Mouse (Mus musculus) midbrain, postnatal 0 days (tissue): Measurements from ENCODE around the gene Mga. TPM values are rescaled to one million over a fixed set of nuclear protein-coding genes. Genes with fewer than 3 reads are reported as not detected.

Source experiments
- ATAC-seq: fragments of 200-750 bp; cut with Nextera tagmentation; 2 replicates; pipeline ENCODE4 v1.8.0; 2017; ENCODE audit warnings: moderate number of reproducible peaks, mild to moderate bottlenecking, moderate TSS enrichment, moderate library complexity; ENCODE audit not compliant: low FRiP score
- DNase-seq: peaks from one replicate; pipeline ENCODE4 v3.0.0-alpha.2; 2015; ENCODE audit warnings: low spot score
- H3K27ac ChIP-seq: fragments of 300-500 bp; sonication (generic); 2 replicates; pipeline ENCODE4 v1.5.1; 2014; ENCODE audit warnings: low read depth, mild to moderate bottlenecking, low read length, mixed read lengths
- H3K27me3 ChIP-seq: fragments of 300-500 bp; sonication (generic); 2 replicates; pipeline ENCODE4 v1.6.1; 2014; ENCODE audit warnings: low read length, control low read depth, mixed read lengths; ENCODE audit not compliant: insufficient read depth
- H3K36me3 ChIP-seq: fragments of 300-500 bp; sonication (generic); 2 replicates; pipeline ENCODE4 v1.6.1; 2014; ENCODE audit warnings: low read length, control low read depth, mixed read lengths; ENCODE audit not compliant: insufficient read depth
- H3K4me1 ChIP-seq: fragments of 300-500 bp; sonication (generic); 2 replicates; pipeline ENCODE4 v1.6.1; 2014; ENCODE audit warnings: mild to moderate bottlenecking, control low read depth, antibody characterized with exemption, low read length, mixed read lengths; ENCODE audit not compliant: insufficient read depth
- H3K4me2 ChIP-seq: fragments of 300-500 bp; sonication (generic); 2 replicates; pipeline ENCODE4 v1.6.1; 2014; ENCODE audit warnings: low read depth, mild to moderate bottlenecking, low read length, mixed read lengths; ENCODE audit not compliant: poor library complexity, severe bottlenecking
- H3K4me3 ChIP-seq: fragments of 300-500 bp; sonication (generic); 2 replicates; pipeline ENCODE4 v1.5.1; 2014; ENCODE audit warnings: low read depth, mild to moderate bottlenecking, low read length, moderate library complexity
- H3K9ac ChIP-seq: fragments of 300-500 bp; sonication (generic); replicated peaks from 2 replicates; pipeline ENCODE4 v1.6.1; 2014; ENCODE audit warnings: mild to moderate bottlenecking, low read length, moderate library complexity, mixed read lengths; ENCODE audit not compliant: poor library complexity, severe bottlenecking
- H3K9me3 ChIP-seq: fragments of 300-500 bp; sonication (generic); 2 replicates; pipeline ENCODE4 v1.6.1; 2016; ENCODE audit warnings: low read length, control low read depth
- CTCF ChIP-seq: IDR thresholded peaks from 2 replicates; pipeline ENCODE4 v1.5.1; 2016; ENCODE audit warnings: antibody characterized with exemption, mild to moderate bottlenecking
- WGBS: fragments of 180-500 bp; shearing (Covaris S2); extraction: QIAGEN DNeasy Blood & Tissue Kit; methylation state at CpG from one replicate; pipeline ENCODE4 v1.1.7; 2014; 5-methylcytosine and 5-hydroxymethylcytosine counted together
- polyA plus RNA-seq: library from polyadenylated mRNA; unstranded; fragments of >200 nt; fragmentation: Nextera tagmentation; extraction: Ambion mirVana; gene quantifications from 2 replicates; pipeline ENCODE4 v1.2.1, GENCODE M21; 2015
- total RNA-seq: library from RNA; depleted of rRNA; stranded (reverse); fragments of >200 nt; gene quantifications from 2 replicates; pipeline ENCODE4 v1.2.3, GENCODE M21; 2014

Mga gene
- total and polyA plus RNA-seq, 2 experiments from 2014 or later = 16.2 to 75.1 TPM

- H3K9ac ChIP-seq = no peak overlapping the region
- no peaks in the 10 kb centered on the region for H3K36me3 ChIP-seq
- no peak for DNase-seq
- H3K4me1 ChIP-seq = no peaks in the 10 kb centered on the region
- no peaks in the 10 kb centered on the region for H3K27me3 ChIP-seq
- no peak for ATAC-seq
- no peak overlapping the region for H3K4me2 ChIP-seq
- no peak for TF ChIP-seq CTCF
- no peak overlapping the region for H3K4me3 ChIP-seq
- H3K27ac ChIP-seq = no peak overlapping the region
- no peaks in the 10 kb centered on the region for H3K9me3 ChIP-seq
- WGBS = 77% methylated on average over 1 of the region's 1 CpGs
Measured at GRCm38 (mm10) chr2:119917631-119918369, 20.8 kb downstream of the Mga start.

- no peak overlapping the region for H3K9ac ChIP-seq
- whole genome bisulfite sequencing = 42% methylated on average over 9 of the region's 9 CpGs
- no peak for ATAC-seq
Measured at GRCm38 (mm10) chr2:119970571-119970970, 73.5 kb downstream of the Mga start.

GRCm38 (mm10) chr2:119971316-119971715 lies 74.3 kb downstream of the Mga start:
- no peak overlapping the region for H3K9ac ChIP-seq
- H3K4me2 ChIP-seq = peak overlapping the region; percentile 63; the same call in 1 of the 2 replicates
- no peak overlapping the region for H3K27ac ChIP-seq
- peaks cover 7% of the 10 kb centered on the region; the same call in 1 of the 2 replicates for H3K36me3 ChIP-seq
- DNase-seq = no peak
- no peak overlapping the region for H3K4me3 ChIP-seq
- 79% methylated on average over 3 of the region's 3 CpGs for WGBS
- no peak for TF ChIP-seq CTCF
- H3K4me1 ChIP-seq = peaks cover 12% of the 10 kb centered on the region; the same call in 1 of the 2 replicates
- H3K27me3 ChIP-seq = no peaks in the 10 kb centered on the region
- no peaks in the 10 kb centered on the region for H3K9me3 ChIP-seq
- no peak for ATAC-seq

More at GRCm38 (mm10) chr2:119970571-119970970, 73.5 kb downstream of the Mga start:
- H3K27me3 ChIP-seq = no peaks in the 10 kb centered on the region
- TF ChIP-seq CTCF = peak; percentile 81
- peaks cover 12% of the 10 kb centered on the region; the same call in 1 of the 2 replicates for H3K36me3 ChIP-seq
- no peak overlapping the region for H3K4me3 ChIP-seq
- peak; percentile 81 for DNase-seq
- H3K4me1 ChIP-seq = peaks cover 12% of the 10 kb centered on the region; the same call in 1 of the 2 replicates
- no peak overlapping the region for H3K27ac ChIP-seq
- no peak overlapping the region for H3K4me2 ChIP-seq
- H3K9me3 ChIP-seq = no peaks in the 10 kb centered on the region

GRCm38 (mm10) chr2:119971837-119972536 lies 75.0 kb downstream of the Mga start:
- peak overlapping the region; percentile 77 for H3K27ac ChIP-seq
- no peaks in the 10 kb centered on the region for H3K9me3 ChIP-seq
- H3K27me3 ChIP-seq = no peaks in the 10 kb centered on the region
- TF ChIP-seq CTCF = peak; percentile 68
- DNase-seq (peak; percentile 98), ATAC-seq (peak; percentile 99)
- peaks cover 12% of the 10 kb centered on the region; the same call in 1 of the 2 replicates for H3K4me1 ChIP-seq
- peak overlapping the region; percentile 82 for H3K4me3 ChIP-seq
- WGBS = 2% methylated on average over 32 of the region's 32 CpGs
- H3K4me2 ChIP-seq = peak overlapping the region; percentile 63
- H3K9ac ChIP-seq = peak overlapping the region; percentile 83
- H3K36me3 ChIP-seq = peaks cover 2% of the 10 kb centered on the region; the same call in 1 of the 2 replicates

- WGBS = 2% methylated on average over 19 of the region's 19 CpGs
- no peak for TF ChIP-seq CTCF
- H3K4me1 ChIP-seq = peaks cover 12% of the 10 kb centered on the region; the same call in 1 of the 2 replicates
- H3K4me2 ChIP-seq = peak within 1 kb of the TSS; percentile 63
- ATAC-seq = peak; percentile 78
- DNase-seq = no peak
- H3K27me3 ChIP-seq = no peaks in the 10 kb centered on the region
- H3K27ac ChIP-seq = peak within 1 kb of the TSS; percentile 77
- H3K9me3 ChIP-seq = no peaks in the 10 kb centered on the region
- H3K9ac ChIP-seq = peak within 1 kb of the TSS; percentile 83
- peak within 1 kb of the TSS; percentile 82 for H3K4me3 ChIP-seq
- peaks cover 2% of the 10 kb centered on the region; the same call in 1 of the 2 replicates for H3K36me3 ChIP-seq
Measured at GRCm38 (mm10) chr2:119972537-119972879, 75.5 kb downstream of the Mga start, which contains the start of gene Mapkbp1. TSS of gene Mapkbp1 (plus strand) at chr2:119972699.
